Mouse (Mus musculus) adrenal gland, adult 2 months (tissue): ENCODE data around the gene 5730480H06Rik. TPM values are rescaled to one million over a fixed set of nuclear protein-coding genes. Genes with fewer than 3 reads are reported as not detected.

Source experiments
- DNase-seq: peaks from one replicate; pipeline ENCODE4 v3.0.0; 2021
- long read RNA-seq: library from polyadenylated mRNA; stranded (forward); transcript quantifications from one replicate; pipeline ENCODE4 v2.0.0, GENCODE M21; 2021
- polyA plus RNA-seq: library from polyadenylated mRNA; depleted of rRNA; stranded (reverse); fragments of >200 nt; gene quantifications from 2 replicates; pipeline ENCODE4 v1.2.3, GENCODE M21; 2012; rRNA removed
- total RNA-seq, 2 experiments: library from RNA; stranded (reverse); gene quantifications; 2 replicates each; pipeline ENCODE4 v1.2.3; 2021

5730480H06Rik gene
- total RNA-seq = 10 to 100 TPM; 13.6 to 15.3 TPM
- 1.6 and 2.0 TPM in 2 replicates for polyA plus RNA-seq
- long read RNA-seq, partial matches to known transcripts = 0 of 7 reads
- long read RNA-seq, other reads (novel, unspliced or antisense) = 4 of 7 reads

DNA sequence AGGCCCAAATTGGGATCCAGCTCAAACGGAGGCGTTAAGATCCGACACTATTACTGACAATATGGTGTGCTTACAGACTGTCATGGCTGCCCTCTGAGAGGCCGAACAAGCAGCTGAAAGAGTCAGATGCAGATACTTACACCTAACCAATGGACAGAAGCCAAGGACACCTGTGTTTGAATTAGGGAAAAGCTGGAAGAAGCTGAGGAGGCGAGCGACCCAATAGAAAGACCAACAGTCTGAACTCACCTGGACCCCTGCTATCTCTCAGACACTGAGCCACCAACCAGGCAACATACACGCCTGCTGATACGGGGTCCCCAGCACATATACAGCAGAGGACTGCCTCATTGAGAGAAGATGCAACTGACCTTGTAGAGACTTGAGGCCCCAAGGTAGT, at the start of gene 5730480H06Rik:
Gene 5730480H06Rik (plus strand): TSS at position 301 of the 400 bp plus-strand sequence.
- no peak for DNase-seq

DNA sequence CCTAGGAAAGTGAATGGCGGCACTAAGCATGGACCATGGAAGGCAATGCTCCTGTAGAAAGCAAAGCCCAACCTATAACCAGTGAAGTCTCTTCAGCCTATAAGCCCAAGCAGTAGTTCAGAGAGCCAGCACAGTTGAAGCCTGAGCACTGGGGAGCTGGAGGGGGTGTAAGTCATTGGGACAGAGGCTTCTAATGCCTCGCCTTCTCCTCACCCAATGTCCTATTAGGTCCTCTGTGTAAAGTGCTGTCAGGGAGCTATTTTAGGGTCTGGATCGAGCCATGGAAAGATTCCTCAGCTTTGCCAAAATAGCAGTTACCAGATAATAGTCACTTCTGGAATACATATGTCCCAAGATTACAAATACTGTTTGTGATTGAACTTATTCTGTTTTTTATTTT, 26.6 kb upstream of the 5730480H06Rik start:
- no peak for DNase-seq

DNA sequence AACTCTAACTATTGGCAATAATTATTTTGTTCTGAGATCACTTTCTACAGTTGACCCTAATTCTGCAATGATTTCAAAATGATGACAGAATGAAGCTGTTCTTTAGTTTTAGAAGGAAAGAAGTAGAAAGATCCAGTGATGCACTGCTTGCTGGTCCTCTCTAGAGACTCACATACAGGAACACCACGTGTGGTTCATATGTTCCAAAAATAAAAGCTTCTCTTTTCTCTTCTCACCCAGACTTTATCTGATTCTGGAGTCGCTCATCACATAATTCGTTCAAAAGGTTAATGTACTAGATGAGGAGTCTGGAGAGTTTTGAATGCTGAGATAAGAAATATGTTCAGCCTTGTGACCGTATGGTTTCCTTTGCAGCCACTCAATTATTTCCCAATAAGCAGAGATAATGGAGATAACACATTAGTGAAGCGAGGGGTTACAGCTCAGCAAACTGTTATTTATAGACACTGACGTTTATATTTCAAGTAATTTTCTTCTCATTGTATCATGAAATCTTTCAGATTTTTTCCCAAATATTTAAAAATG, 12.6 kb upstream of the 5730480H06Rik start:
- no peak for DNase-seq

DNA sequence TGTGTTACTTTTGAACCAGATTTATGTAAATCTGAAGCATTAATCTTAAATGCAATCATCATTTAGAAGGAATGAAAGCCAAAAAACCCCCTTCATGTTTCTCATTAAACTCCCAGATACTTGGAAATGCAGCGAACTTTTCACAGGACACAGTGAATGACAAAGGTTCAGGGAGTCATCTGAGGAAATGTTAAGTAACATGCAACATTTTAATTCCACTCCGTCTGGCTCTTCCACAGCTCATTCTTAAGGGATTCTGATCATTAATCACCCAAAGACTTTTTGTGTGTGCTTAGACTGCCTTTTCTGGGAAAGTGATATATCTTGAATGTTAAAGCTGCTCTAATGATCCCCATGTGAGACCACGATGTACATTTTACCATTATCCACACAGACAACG, 7.2 kb upstream of the 5730480H06Rik start:
- no peak for DNase-seq

DNA sequence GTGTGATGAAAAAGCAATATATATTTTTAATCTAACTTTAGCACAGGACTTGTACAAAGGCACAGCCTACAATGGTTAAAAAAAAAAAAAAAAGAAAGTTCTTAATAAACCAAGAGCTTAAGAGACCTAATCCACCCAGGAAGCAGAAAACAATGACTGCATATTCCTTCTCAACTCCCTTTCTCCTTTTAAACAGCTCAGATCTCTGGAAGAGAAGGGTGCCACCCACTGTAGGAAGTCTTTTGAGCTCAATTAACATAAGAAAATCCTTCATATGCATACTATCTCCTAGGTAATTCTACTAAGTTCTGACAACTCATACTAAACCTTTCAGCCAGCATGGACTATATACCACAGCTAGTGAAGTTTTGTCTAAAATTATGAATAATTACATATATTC, 1.5 kb upstream of the 5730480H06Rik start:
- DNase-seq = no peak

DNA sequence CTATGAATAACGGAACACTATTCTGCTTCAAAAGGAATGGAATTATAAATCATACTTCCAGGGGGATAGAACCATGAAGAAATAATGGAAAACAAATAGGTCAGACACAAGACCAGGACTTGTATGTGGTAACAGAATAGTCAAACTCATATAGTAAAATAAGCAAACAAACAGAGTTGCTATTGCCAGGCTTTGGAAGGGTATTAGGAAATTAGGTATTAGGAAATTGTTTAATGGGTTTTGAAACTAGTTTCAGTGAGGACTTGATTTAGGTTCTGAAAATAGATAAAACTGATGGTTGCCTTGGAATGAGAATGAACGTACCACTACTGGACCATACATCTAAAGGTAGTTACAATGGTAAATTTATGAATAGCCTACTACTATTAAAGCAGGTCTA, 2.0 kb downstream of the 5730480H06Rik start:
- no peak for DNase-seq

DNA sequence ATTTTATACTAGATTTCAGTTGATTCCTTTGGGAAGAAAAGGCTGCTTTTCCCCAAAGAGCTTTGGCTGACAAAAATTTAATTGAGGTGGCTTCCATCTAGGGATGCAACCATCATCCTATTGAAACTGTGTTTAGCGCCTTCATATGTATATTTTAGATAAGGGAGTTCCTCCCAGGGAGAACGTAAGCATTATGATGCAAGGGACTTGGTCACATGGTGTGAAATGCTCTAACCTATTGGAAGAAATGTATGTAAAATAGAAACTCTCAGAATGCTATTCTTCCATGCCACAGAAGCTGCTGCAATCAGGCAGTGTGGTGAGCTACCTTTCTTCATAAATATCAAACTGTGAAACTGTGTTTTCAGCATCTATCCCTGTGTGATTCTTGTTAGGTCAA, 3.1 kb downstream of the 5730480H06Rik start:
- DNase-seq = no peak

DNA sequence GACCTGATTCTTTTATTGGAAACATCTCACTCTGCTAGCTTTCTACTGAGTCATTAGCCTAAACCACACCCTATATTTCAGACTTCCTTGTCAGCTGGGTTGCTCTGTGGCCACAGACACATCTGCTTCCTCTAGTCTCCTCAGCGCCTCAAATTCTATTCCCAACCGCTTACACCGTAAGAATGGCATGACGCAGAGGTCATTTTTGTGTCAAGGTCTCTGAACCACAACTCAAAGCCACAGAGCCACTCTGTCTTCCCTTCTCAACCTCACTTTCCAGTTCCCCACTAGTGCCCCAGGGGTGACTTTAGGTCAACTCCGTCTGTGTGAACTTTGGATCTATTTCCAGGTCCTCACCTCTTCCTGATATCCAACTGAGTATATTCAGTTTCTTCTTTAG, 3.7 kb downstream of the 5730480H06Rik start:
- peak; percentile 45 for DNase-seq

DNA sequence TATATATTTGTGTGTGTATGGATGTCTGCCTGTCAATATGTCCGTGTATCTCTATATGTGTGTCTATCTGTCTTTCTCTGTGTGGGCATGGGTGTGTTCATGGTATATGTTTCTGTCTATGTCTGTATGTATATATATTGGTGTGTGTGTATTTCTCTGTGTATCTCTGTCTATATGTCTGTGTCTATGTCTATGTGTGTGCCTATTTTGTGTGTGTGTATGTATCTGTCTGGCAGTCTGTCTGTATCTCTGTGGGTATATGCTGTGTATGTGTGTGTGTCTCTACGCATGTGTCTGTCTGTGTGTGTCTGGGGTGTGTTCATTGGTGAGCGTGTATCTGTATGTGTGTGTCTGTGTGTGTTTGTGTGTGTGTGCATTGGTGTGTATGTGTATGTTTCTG, 5.7 kb downstream of the 5730480H06Rik start:
- no peak for DNase-seq

DNA sequence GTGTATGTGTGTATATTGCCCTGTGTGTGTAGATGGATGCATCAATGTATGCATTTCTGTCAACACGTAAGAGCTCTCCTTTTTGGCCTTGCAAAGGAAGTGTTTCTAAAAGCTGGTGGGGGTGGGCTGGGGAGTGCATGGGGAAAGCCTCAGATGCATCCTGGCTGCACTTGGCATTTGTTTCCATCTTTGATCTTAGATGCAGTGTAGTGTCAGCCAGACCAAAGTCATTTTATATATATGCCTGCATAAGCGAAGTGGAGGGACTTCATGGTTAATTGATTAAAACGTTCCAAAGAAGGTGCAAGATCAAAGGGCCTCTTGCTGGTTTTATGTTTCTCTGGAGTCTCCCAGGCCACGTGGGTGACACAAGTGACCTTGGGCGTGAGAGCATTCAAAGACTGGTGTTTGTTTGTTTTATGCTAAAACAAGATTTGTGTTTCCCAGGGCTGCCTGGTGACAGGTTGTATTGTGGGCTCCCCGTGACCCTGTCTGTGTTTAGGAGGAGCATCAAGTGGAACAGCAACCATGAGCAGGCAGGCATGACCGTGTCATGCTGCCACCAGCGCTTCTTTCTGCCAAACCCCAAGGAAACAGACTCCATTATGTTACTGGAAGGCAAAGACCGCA, 6.2 kb downstream of the 5730480H06Rik start:
- peak; percentile 30 for DNase-seq

DNA sequence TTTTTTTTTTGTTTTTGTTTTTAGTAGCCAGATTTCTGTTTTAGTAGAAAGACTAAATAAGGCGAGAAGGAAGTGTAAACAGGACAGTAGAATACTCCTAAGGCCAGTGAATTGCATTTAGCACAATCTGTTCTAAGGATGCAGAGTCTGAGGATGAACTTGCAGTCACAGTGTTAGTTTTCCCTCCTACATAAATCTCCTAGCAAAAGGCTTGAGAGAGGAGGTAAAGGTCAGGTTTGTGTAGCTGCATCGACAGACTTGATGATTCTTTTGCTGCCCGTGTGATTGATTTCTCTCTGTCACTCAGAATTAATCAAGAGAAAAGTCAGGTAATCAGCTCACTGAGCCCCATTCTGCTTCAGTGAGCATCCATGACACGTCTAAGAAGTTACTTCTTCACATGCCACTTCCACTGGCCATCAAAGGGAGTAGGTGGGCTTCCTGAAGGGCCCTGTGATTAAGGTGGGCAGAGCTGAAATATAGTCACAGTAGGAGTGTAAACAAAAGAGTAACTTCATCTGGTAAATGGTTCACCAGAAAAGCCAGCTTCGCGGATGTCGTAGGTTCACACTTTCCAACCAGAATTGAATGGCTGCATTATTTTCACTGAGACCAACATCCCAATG, 13.2 kb downstream of the 5730480H06Rik start:
- DNase-seq = no peak

DNA sequence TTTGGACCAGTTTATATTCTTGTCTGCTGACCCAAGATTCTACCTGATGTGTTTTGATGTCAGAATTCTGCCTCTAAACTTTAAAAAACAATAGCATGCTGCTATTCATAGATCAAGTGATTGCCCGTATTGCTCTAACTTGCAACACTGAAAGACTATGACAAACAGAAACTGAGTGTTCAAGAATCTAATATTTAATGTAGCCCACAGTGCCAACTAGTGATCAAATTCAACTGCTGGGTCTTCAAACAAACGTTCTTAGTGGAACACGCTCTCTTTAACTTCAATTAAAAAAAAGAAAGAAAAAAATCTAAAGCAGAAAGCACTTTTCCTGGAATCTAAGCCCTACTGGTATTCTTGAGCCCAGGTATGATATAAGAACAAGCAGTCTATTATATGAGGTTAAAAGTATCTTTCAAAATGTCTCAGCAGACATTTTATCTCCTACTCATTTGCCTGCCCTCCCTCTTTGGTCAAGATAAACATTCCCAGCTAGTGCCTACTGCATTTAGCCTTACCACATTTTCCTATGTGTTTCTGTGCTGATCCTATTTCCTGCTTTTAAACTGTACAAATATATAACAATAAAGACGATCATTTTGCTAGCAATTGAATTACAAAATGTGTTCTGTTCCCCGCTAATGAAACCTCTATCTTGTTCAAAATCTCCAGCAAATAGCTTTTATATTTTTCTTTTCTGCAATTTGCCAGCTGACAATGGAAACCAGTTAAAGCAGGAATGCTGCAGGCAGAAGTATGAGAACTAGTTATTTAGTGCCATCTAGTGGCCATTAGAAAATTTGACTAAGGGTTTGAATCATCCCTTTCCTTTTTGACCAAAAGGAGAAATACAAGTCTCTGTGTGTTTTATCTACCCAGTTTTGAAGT, 17.6 kb downstream of the 5730480H06Rik start:
- no peak for DNase-seq

DNA sequence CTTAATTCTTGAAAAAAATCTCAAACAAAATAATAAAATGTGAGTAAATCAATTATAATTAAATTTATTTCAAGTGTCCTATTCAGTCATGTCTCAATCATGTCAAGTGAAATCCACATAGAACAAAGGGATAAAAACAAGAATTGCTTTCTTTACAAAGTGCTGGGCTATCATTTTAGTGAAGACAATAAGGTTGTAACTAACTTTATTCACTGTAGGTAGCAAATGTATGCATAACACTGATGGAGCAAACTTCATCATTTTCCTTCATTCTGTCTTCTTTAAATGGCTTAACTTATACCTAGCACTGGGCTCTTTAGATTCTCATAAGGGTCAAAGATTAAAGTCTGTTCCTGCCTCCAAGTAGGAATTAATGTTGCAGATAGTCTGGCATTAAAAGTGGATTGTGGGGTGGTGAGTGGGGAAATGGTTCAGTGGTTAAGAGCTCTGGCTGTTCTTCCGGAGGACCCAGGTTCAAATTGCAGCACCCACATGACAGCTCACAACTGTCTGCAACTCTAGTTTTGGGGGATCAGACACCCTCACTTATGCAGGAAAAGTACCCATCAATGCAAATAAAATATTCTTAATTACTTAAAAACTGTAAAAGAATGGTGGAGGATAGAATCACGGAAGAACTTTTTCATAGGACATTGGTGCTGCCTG, 18.4 kb downstream of the 5730480H06Rik start:
- DNase-seq = no peak

DNA sequence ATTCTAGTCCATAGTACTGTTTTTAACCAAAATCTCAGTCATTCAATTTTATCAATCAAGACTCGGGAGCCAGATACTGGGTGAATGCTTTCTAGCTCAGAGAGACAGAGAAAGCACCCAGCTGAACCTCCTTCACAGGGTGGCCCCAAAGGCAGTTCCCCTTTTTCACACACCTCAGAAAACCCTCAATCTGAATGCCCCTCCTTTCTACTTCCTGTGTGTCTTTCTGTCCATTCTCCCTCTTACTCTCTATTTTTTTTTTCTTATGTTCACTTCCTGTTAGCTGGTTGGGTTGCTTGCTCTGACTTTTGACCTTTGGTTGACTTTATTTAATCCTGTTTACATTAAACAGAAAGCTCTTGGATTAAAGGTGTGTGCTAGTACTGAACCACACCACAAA, 21.6 kb downstream of the 5730480H06Rik start:
- no peak for DNase-seq

DNA sequence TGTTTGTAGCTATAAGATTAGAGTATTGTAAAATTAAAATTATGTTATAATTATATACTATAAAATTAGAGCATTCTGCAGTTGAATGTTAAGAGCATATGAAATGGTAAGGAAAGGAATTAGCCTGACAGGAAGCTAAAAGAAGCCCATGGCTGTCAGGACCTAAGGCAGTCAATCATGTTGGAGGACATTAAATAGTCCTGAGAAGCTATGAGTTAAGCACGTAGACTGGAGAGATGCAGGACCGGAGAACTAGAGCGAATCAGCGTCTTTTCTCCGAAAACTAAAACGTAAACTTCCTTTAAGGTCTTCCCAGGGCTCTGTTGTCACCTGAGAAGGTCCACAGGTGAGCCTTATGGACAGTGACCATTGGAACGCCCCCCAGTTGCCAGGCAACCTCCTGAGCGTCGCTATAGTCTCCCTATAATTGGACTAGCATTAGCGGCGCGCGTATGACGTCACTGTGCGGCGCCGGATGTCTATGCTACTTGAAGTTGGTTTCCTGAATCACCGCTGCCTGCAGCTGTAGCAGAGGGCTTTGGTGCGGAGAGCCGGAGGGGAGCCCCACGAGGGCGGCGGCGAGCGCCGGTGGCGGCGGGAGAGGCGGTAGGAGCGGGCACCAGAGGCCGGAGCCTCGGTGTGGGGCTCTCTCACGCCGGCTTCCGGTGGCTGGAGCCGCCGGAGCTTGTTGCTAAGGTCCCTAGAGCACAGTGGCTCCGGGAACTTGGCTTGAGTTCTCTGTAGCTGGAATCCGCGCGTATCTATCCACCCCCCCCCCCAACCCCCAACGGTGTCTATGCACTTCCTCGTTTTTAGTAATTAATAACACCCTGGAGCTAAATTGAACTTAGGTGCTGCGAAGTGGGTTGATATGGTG, 44.4 kb downstream of the 5730480H06Rik start:
- DNase-seq = peak; percentile 94

DNA sequence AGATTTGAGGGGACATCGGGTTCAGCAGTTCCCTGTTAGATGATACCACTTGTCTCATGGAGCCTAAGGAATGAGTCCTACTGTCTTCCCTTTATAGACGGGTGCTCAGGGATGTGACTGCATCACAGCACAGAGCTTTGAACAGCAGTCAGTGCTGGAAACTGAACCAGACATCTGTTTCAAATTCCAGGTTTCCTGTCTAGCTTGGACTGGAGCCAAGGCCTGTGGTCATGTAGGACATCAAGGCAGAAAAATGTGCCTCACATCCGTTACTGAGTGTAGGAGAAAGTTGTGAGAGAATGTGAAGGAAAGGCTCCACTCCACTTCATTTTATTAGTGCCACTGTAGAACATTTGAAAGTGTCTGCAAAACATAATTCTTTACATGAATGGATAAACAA, 74.7 kb downstream of the 5730480H06Rik start:
- DNase-seq = no peak

DNA sequence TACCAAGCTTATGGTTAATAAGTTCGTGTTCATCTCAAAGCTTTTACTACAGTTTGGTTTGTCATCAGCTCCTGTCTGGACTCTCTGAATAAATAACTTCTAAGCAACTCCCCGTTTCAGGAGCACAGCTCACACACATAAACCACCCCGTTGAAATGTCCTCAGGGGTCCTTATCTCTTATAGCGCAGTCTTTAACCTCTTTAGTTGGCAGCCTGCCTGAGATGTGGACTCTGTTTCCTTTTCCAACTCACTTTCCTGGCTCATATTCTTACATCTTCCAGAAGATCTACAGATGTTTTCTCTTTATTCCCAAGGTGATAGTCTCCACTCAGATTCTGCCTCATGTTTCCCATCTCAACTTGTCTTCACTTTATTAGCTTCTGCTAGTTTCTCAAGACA, 80.5 kb downstream of the 5730480H06Rik start:
- DNase-seq = no peak

DNA sequence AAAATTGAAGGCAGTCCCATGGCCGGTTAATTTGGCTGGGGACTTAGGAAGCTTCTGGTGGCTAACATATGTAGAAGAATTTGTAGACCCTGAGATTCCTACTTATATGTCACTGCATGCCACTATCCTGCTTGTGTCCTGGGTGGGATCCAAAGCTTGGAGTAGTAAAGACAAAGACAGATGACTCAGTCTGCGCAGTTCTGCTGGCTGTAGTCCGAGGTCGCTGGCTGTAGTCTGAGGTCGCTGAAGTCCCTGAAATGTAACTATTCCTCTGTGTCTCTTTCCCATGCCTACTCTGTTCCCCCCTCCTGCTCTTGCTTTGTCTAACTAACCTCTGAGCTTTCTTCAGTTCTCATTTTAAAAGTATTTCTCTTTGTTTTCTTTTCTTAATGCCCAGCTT, 82.6 kb downstream of the 5730480H06Rik start:
- peak; percentile 80 for DNase-seq

DNA sequence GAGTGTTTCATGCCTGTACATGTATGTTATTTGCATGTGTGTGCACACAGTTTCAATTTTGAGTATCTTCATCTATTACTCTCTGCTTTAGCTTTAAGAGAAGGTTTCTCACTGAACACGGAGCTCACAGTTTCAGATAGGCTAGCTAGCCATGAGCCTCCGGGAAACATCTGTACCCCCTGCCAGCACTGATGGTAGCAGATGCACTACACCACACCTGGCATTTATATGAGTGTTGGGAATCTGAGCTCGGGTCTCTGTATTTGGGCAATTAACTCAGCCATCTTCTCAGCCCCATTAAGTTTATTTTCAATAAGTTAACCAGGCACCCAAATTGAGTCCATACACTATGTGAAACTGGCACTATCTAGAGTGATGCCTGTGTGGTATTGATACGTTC, 83.7 kb downstream of the 5730480H06Rik start:
- DNase-seq = no peak

DNA sequence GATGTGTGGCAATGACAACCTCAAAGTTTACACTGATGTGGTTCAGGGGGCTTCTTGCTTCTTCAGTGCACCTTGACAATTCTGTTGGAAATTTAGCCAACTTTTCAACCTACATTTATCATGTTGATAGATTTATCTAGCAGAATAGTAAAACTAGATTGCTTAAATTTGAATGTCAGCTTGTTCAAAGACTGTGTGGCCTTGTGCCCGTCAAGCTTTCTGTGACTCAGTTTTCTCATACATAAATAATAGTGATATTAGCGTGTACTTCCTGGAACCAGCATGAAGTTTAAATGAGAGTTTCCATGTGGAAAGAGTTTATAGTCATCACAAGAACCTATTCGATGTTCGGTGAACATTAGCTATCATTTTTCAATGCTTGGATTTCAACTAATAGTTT, 84.5 kb downstream of the 5730480H06Rik start:
- DNase-seq = peak; percentile 54

DNA sequence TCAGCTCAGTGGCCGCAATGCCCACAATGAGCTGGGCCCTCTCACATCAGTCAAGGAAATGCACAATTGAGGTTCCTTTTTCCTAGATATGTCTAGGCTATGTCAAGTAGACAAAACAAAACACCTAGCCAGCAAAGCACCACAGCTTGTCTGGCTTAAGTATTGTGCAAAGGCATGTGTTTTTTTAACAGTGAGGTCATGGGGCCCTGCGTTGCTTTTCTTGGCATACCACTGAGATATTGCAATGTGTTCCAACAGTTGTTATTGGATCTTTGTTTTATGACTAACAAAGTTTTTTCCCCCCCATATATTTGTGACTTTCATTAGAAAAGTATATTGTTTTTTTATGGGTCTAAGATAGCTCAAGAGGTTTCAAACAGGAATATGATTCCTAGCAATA, 92.0 kb downstream of the 5730480H06Rik start:
- DNase-seq = peak; percentile 16
